Mouse (Mus musculus) 3134 (cell line): Measurements from ENCODE around the gene Atoh8.
A peak's percentile ranks its signal among the peaks of the same experiment; 100 is the strongest.

Experiments
- DNase-seq: peaks from one replicate; pipeline ENCODE4 v3.0.0-alpha.2; 2011; ENCODE audit warnings: low spot score; ENCODE audit not compliant: insufficient read length; ENCODE audit errors: extremely low read depth

Atoh8 gene

DNA sequence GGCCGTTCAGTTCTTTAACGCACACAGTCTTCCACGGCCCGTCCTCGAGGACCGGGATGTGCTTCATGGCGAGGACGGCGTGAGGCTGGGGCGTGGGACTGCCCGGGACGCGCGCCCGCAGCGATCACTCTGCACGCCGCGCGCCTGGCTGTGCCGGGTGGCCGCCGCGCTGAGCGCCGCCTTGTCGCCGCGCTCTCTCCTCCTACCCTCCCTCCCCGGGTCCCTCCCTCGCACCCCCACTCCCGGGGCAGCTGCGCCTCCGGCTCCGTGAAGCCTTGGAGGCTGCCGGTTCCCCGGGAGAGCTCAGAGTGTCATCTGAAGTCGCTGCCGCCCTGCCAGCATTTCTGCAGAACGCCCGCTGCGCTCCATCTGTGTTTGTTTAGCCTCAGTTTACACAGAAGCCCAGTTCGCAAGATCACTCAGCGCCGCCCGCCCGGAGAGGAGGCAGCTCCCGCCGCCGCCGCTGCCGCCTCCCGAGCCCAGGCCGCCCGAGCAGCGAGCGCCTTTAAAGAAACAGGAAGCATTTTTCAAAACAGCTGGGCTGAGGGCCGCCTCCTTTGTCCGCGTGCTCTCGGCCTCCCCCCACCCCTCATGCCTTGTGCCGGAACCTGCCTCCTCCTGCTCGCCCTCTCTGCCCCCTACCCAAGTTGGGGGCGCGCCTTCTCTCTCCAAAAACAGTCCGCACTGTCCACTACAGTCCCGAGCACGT is at the start of gene Atoh8:
Gene Atoh8 (minus strand): TSS at position 480 of the 709 bp plus-strand sequence.
- DNase-seq: peak; percentile 83

DNA sequence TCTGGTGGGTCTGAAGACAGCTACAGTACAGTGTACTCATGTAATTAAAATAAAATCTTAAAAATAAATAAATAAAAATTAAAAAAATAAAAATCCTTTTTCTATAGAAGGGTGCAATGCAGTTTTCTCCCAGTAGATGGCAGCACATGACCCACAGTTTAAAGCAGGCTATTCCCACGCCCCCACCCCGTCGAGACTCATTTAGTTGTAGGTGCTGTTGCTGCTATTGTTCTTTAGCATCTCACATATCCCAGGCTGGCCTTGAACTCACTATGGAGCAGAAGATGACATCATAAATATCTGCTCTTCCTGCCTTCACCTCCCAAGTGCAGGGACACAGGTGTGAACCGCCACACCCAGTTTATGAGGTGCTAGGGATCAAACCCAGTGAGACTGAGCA is 48.5 kb upstream of the Atoh8 start:
- DNase-seq: no peak

DNA sequence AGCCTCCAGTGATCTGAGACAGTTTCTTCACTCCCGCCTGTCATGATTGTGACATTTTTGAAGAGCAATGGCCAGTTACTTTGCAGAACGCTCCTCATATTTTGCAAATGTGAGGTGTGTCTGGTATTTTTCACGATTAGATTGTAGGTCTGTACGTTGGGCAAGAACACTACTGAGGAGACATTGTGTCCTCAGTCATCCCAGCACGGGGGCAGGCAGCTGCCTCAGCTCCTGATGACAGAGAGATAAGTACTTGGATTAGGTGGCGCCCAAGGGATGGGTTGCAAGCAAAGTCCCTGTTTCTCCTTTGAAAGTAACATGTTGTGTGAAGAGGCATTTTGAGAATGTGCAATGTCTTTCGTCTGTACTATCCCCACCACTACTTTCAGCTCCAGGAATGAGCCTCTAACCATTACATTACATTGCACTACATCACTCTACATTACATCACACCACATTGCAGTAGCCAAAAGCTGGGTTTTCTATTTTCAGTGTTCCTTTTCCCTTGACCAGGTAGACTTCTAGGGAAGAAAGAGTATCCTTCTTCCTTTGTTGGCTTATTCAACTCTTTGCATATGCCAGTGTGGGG is 45.1 kb upstream of the Atoh8 start:
- DNase-seq: no peak

DNA sequence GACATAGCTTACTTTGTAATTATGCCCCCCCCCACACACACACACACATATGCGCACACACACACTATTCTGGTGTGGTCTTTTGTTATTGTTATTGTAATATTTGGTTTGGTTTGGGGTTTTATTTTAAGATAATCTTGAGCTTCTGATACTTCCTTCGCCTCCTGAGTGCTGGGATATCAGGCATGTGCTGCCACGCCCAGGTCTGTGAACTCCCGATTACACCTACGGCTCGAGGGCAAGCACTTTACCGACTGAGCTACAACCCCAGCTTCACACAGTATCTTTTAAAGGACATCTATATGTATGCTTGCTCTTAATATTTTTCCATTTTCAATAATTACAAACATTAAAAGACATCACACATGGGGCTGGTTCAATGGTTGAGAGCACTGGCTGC is 44.1 kb upstream of the Atoh8 start:
- DNase-seq: no peak

DNA sequence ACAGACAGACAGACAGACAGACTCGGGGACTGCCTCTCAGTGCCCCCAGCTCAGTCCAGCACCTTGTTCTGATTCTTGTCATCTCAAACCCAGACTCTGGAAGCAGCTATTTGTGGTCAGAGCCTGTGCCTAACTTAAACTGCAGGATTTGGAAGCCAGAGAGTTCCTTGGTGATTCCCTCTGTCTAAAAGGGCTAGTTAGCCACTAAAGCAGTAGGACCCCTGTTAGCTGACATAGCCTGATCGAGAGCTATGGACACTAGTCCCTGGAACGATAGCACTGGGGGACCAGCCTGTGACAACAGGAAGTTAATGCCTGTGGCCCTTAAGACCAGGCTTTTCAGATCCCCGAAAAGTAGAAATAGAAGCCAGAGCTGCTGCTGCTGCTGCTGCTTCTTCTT is 43.5 kb upstream of the Atoh8 start:
- DNase-seq: no peak

DNA sequence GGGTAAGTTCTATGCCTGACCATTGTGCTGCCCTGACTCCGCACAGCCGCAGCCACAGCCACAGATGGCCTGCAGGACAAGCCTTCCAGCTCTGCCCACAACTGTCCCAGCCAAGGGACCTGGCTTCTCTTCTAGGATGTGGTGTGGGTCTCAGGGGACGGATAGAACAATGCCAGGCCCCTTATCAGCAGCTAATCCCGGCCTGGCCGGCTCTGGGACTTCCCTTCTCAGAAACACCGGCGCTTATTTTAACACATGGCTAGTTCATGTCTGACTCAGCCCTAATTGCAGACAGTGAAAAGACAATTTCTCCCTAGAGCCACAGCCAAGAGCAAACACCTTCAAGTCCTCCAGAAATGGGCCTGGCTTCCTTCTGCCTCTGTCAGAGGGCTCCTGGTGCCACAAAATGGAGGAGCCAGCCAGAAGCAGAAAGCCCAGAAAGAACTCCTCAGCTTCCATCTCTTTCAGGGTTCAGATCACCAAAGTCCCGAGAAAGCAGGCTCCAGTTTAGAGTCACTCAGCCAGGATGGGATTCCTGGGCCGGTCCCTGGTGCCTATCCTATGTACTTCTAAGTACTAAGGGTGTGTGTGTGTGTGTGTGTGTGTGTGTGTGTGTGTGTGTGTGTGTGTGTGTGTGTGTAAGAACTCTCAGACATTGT is 42.3 kb upstream of the Atoh8 start:
- DNase-seq: peak; percentile 73

DNA sequence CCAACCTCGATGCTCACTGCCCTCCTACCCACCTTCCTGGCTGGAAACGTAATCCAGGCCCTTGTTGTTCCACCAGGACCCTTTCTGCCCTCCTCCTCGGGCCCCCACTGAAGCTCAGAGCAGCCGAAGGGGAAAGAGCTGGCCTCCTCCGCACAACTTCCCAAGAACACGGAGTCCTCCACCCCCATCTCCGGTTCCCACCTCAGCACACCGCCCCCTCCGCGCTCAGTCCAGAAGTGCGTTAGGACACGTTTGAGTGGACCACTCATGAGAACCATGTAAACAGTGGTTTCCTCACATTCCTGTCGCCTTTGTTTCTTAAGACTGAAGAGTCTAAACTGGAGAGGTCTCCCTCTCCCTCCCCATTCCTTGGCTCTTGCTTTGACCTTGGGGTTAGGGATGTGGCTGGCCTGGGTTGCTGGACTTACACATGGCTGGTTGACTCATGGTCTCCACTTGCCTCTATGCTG is 41.6 kb upstream of the Atoh8 start:
- no peak for DNase-seq

DNA sequence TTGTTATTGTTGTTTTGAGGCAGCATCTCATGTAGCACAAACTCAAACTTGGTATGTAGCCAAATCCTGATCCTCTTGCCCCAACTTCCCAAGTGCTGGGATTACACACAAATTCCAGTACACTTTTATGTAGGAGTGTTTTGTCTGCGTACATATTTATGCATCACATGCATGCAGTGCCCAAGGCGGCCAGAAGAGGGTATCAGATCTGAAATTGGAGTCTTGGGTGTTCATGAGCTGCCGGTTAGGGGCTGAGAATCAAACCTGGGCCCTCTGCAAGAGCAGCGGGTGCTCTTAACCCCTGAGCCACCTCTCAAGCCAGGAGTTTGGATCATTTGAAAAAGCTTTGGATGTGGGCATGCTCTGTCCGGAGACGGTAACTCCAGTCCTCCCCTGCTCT is 40.8 kb upstream of the Atoh8 start:
- no peak for DNase-seq

DNA sequence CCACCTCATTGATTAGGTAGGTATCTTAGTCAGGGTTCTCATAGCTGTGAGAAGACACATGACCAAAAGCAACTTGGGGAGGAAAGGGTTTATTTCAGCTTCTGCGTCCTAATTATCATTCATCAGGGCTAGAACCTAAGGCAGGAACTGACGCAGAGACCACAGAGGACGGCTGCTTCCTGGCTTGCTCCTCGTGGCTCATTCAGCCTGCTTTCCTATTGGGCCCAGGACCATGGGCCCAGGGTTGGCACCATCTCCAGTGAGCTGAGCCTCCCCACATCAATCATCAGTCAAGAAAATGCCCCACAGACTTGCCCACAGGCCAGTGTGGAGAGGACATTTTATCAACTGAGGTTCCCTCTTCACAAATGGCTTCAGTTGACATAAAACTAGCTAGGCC is 40.1 kb upstream of the Atoh8 start:
- no peak for DNase-seq

DNA sequence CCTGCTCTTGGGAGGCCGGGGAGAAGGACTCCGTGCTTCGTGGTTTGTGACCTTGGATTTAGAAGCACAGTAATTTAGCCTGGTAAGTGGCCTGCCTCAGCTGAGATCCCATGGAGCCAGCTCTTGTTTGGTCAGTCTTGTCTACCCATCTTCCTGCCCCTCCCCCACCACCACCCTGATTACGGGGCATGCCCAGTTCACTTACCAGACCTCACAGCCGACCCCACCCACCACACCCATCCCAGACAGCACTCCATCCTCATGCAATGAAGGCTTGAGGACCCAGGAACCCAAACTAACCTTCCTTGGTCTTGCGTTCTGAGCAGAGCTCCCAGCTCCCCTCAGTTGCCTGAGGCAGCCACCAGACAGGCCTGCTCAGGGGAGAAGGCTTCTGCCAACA is 37.8 kb upstream of the Atoh8 start:
- no peak for DNase-seq

DNA sequence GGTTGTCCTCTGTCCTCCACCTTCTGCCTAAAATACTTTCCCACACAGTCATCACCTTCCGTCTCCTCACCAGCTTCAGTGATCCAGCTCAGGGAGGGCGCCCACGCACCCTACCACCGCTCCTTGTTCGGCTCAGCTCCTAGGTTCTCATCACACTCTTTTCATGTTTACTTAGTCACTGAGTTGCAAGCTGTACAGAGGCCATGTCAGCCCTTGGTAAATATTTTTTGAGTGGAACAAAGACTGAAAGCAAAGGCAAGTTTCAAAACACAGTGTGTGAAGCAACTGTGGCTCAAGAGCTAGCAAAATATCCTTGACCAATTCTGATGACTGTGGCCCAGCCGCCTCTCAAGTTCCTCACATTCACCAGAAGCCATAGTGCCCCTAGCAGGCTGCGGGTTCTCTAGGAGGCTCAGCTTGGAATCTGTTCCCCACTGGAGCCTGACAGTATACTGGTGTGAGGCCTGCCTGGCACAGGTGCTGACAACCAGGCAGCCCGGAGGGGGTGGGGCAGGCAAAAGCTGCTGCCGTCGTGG is 36.9 kb upstream of the Atoh8 start:
- no peak for DNase-seq

DNA sequence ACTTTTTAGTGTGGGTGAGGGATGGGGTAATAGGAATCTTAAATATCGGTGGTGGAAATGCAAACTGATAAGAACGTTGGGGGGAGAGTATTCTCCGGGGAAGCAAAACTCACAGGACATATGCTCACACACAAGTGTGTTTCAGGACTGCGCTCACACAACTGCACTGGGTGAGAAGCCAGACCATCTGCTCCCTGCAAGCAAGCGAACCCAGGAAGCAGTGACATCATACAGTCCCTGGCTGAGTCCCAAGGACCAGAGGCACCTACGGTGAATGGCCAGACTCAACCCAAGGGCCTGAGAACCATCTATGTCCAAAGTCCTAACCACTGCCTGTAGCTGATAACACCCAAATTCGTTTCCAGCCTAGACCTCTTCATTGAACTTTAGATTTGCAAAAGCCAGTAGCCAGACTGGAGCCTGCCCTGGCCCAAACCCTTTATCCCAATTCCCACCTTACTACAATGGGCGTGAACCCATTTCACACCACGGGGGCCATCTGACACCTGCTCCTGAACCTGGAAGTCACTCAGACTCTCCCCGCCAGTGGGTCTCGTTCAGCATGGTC is 35.7 kb upstream of the Atoh8 start:
- DNase-seq: no peak

DNA sequence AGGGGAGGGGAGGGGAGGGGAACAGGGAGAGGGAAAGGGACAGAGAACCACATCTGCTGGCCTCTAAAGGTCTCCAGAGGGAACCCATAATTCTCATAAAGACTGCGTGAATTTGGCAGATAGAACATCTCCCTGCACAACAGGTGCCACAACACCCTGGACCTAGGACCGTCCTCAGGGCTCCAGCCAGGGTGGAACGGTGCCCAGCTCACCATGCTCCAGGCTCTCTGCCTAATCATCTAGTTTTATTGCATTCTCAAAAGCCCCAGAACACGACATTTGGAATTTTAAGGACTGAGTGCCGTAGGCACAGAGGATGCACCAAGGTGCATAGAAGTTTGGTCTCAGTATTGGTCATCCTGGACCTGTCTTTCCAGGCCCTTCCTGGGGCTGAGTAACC is 34.9 kb upstream of the Atoh8 start:
- DNase-seq: no peak

DNA sequence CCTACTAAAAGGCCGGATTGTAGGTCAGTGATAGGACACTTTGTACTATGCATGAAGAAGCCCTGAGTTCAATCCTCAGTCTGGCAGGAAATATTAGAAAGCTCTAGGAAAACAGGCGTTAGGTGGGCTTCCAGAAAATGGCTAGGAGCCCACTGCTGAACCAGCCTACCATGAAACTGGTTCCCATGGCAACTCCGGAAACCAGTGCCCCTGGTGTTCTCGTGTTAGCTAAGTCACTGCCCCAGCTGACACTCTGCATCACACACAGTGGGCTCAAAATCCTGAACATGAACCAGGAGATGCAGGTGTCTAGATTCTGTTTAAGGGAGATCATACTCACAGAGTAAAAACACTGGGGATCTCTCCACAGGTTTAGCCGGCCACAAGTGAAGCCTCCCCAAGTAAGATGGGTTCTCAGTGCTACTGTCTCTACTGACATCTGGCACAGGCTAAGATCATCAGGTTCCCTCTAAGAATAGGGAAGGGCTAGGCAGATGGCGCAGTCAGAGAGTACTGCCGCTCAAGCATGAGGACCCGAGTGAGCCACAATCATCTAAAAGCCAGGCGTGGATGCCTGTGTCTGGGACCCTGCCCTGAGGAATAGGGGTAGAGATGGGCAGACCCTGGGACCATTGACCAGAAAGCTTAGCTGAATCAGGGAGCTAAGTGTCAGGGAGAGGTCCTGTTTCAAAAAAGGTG is 32.9 kb upstream of the Atoh8 start:
- no peak for DNase-seq

DNA sequence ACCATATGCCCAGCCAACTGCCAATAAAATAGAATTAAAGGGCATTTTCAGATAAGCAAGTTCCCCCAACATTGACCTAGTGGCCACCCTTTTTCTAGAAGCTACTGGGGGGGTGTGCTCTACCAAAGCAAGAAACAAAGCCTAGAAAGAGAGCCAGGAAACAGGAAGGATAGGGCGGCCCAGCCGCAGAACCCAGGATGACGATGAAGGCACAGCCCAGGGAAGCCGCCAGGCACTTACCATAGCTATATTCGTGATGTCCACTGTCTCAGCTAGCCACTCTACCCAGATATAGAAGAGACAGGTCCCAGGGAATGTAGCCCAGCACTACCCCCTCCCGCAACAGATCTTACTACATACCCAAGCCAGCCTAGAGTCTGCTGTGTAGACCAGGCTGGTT is 30.3 kb upstream of the Atoh8 start:
- no peak for DNase-seq

DNA sequence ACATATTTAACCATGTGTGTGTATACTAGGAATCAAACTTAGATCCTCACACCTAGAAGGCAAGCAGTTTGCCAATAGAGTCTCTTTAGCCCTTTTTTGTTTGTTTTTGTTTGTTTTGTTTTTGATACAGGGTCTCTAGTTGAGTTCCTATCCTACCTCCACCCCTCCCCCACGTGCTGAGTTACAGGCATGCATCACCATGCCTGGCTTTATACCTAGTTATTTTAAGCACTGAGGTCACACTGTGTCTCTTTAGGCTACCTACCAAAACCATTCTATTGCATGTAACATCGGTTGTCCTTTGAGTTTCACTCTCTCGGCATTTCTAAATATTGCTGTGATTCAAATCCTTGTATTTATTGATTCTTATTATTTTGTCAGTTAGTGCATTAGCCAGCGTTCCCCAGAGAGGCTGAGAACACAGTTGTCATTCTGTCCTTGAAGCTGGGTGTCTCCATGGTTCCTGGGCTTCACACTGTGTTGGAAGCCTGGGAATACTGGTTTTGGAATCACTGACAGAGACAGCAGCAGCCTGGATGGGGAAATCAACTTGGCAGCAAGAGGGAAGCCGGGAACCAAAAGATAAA is 28.4 kb upstream of the Atoh8 start:
- no peak for DNase-seq

DNA sequence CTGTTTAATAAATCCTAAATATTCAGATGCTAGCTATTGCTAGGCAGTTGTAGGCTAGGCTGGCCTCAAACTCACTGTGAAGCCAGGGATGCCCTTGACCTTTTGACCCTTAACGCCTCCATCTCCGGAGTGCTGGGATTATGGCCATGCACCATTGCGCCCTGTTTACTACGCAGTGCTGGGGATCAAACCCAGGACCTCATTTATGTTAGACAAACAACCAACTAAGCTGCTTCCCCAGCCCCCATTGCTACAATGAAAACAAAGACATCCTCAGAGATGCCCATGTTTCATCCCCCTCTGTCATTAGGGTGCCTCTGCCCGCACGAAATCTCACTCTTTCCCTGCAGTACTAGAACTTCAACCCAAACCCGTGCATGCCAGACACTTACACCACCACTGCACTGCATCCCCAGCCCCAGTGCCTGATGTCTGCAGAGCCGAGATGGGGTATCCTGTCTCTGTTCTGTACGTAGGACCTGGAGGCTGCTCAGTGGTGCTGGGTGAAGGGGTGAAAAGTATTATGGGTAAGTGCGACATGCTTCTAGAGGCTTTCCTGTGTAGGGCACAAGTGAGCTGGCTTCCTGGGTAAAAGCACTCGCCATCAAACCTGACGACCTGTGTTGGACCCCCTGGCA is 26.4 kb upstream of the Atoh8 start:
- DNase-seq: no peak

DNA sequence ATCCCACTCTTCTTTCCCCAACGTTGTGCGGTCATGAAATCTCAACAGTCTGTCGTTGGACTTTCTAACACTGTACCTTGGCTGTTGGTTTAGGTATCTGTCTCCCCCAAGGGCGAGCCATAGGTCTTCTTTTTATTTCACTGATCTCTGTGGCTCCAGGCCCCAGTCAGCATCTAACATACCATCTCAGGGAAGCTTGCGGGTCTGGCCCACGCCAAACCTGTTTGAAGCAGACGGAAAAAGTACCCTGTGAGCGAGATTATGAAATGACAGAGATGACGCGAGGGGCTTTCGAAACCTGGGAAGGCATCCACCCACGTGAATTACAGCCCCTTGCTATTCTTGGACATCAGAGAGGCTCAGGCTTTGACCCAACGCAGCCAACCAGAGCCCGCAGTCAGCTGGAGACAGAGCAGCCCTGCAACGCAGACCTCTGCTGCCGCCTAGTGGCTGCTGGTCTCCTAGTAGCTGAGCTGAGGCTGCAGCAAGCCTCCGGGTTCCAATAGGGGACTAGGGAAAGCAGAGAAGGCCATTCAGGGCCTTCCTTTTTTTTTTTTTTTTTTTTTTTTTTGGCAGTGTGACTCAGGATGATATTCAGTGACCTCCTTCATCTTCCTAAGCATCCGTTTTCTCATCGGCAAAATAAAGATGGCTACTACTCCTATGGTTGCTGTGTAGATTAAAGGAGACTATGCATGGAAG is 25.8 kb upstream of the Atoh8 start:
- peak; percentile 58 for DNase-seq

DNA sequence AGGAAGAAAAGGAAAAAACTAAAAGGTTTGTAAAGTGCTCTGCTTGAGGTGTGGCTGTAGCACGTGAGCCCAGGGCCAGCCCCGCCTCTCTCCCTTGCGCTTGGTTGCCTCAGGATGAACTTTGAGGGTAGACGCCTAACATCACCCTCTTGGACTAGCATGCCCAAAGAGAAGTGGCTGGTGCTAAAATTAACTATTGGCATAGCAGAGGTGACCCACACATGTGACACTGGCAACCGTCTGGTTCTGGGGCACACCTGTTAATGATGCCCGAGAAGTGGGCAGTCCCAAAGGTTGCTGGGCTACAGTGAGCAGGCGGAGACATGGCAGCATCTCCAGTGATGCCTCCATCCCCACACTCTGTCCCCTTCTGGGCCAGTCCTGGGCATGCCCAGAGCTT is 24.1 kb upstream of the Atoh8 start:
- DNase-seq: no peak
